Mouse (Mus musculus): ENCODE data around the gene Lamtor2.

DNA sequence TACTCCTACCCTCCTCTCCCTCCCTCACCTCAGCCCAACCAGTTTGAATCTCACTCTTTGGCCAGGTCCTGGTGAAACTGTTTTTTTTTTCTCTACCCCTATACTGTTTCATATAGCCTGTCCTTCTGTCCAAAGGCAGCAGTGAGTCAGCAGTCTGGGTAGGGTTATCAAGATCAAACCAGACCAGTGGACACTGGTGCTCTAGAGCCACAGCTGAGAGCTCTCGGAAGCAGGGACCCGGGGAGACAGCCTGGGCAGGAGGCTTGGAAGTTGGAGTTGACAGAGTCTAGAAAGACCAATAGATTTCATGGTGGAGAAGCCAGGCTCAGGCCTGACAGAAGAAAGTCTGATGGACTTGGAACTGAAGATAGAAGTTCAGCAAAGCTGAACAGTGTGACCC lies 15.7 kb upstream of the Lamtor2 start:
- TF ChIP-seq CTCF (IDR thresholded peaks at IDR 0.05; ENCODE audit: low read depth, low read length) (no peak), POLR2A (IDR thresholded peaks at IDR 0.05; ENCODE audit: extremely low read depth, insufficient read depth, low read length) (no peak)

All from liver, adult 2 months (tissue).